Mouse (Mus musculus): ENCODE measurements at regions not wholly inside any gene's neighbourhood (a gene's known extent, or its start where the extent isn't known, plus 50 kb on each side); places are given as distances from the start of the nearest gene placed in this dataset.

DNA sequence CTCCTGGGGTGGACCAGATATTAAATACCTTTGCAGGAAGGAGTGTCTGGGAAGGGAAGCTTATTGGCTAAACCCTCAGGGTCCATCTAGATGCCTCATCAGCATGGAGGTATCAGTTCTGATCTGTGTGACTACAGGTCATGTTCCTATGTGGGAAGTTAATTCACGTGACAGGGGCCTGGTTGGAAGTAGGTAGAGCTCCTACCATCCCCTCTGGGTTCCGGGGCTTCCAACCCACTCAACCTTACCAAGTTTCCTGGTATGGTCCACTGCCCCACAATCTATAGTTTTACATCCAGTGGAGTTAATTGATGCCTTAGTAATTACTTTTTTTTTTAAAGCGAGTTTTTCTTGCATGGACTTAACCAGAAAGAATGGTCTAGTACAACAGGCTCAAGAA lies 130.3 kb downstream of the Enc1 start:
- TF ChIP-seq CTCF (IDR thresholded peaks at IDR 0.05; ENCODE audit: low read depth): no peak
- no peak for TF ChIP-seq EP300 (IDR thresholded peaks at IDR 0.05; ENCODE audit: low read depth)

Measured in liver, embryonic 14.5 days (tissue).